Mouse (Mus musculus): ENCODE measurements around the gene Nxf1. TPM values are rescaled to one million over a fixed set of nuclear protein-coding genes. Genes with fewer than 3 reads are reported as not detected.

Nxf1 gene
- polyA plus RNA-seq, 1 experiment from 2014 or later, result 145 TPM

DNA sequence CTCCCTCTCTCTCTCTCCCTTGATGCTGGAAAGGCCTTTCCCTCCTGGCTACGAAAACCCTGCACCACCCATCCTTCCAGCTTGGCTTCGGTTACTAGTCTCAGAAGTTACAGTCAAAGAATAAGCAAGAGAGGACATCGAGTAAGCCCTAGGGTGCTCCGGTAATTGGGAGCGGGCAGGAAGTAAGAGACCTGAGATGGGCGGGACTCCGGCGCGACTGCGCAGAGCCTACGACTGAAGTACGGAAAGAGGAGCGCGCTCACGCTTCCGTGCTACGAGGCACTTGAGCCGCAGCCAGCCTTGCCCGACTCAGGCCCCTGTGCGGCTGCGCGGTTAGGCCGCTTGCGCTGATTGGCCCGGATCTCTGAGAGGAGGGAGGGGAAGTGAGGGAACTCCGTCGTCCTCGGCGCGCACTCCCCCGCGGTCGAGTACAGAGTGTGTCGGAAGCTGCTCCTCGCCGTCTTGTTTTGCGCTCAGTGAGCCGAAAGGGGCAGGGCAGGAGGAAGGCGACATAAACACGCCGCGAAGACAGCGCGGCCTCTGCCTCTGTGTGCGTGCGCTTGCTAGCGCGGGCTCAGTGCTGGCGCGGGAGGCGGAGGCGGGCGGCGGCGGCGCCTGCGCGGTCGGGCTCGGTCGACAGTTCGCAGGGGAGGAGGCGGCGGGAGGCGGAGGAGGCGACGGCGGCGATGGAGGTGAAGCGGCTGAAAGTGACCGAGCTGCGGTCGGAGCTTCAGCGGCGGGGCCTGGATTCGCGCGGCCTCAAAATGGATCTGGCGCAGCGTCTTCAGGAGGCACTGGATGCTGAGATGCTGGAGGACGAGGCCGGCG lies 62.9 kb downstream of the Nxf1 start, which contains the start of gene Hnrnpul2:
Gene Hnrnpul2 (plus strand): TSS at position 415 of the 828 bp plus-strand sequence.
- peak within 1 kb of the TSS; percentile 98 for H3K9ac ChIP-seq (ENCODE audit: low read length)
- ATAC-seq (replicated peaks; ENCODE audit: extremely low read depth, insufficient read depth, low FRiP score), result peak; percentile 94
- peaks cover 30% of the 10 kb centered on the region for H3K36me3 ChIP-seq (ENCODE audit: control insufficient read depth, insufficient read depth)
- H3K27me3 ChIP-seq (ENCODE audit: control insufficient read depth, insufficient read depth, low read length), result no peaks in the 10 kb centered on the region
- peaks cover 29% of the 10 kb centered on the region for H3K4me1 ChIP-seq (ENCODE audit: control insufficient read depth, insufficient read depth, low read length)
- under 1% methylated on average over 81 of the region's 83 CpGs for WGBS
- H3K4me3 ChIP-seq (ENCODE audit: low read length), result peak within 1 kb of the TSS; percentile 100
- H3K4me2 ChIP-seq (ENCODE audit: low read depth, low read length), result peak within 1 kb of the TSS; percentile 88
- no peaks in the 10 kb centered on the region for H3K9me3 ChIP-seq (replicated peaks; ENCODE audit: control insufficient read depth, low read length)
- H3K27ac ChIP-seq (ENCODE audit: low read length), result peak within 1 kb of the TSS; percentile 100

Small RNAs within 50 kb of the gene (microRNA-seq; reads per million reads assigned to microRNA genes)
- gene Mir6992, result not detected

Other genes with a start within 250 kb of the Nxf1 start
- 0.04 and 0.11 TPM in 2 replicates for gene Slc22a8, start 165.8 kb upstream of the Nxf1 start, polyA plus RNA-seq (2015; fragmentation: Nextera tagmentation; extraction: Ambion mirVana)
- gene Slc22a6, start 139.0 kb upstream of the Nxf1 start, polyA plus RNA-seq (2015; fragmentation: Nextera tagmentation; extraction: Ambion mirVana), result not detected in 2 replicates
- 0.09 TPM in 2 replicates for gene Chrm1, start 93.3 kb upstream of the Nxf1 start, polyA plus RNA-seq (2015; fragmentation: Nextera tagmentation; extraction: Ambion mirVana)
- 66.4 and 68.8 TPM in 2 replicates for gene Slc3a2, start 33.7 kb upstream of the Nxf1 start, polyA plus RNA-seq (2015; fragmentation: Nextera tagmentation; extraction: Ambion mirVana)
- 53.5 and 54.9 TPM in 2 replicates for gene Wdr74, start 21.2 kb upstream of the Nxf1 start, polyA plus RNA-seq (2015; fragmentation: Nextera tagmentation; extraction: Ambion mirVana)
- 0.63 and 0.74 TPM in 2 replicates for gene 1700092M07Rik, start 16.4 kb upstream of the Nxf1 start, polyA plus RNA-seq (2015; fragmentation: Nextera tagmentation; extraction: Ambion mirVana)
- 91.5 and 91.7 TPM in 2 replicates for gene Stx5a, start 15.7 kb upstream of the Nxf1 start, polyA plus RNA-seq (2015; fragmentation: Nextera tagmentation; extraction: Ambion mirVana)
- 138 and 158 TPM in 2 replicates for gene Tmem223, start 13.9 kb downstream of the Nxf1 start, polyA plus RNA-seq (2015; fragmentation: Nextera tagmentation; extraction: Ambion mirVana)
- 57.1 and 60.9 TPM in 2 replicates for gene Tmem179b, start 17.4 kb downstream of the Nxf1 start, polyA plus RNA-seq (2015; fragmentation: Nextera tagmentation; extraction: Ambion mirVana)
- 17.4 and 19.3 TPM in 2 replicates for gene Taf6l, start 29.3 kb downstream of the Nxf1 start, polyA plus RNA-seq (2015; fragmentation: Nextera tagmentation; extraction: Ambion mirVana)
- gene Polr2g, start 41.5 kb downstream of the Nxf1 start, polyA plus RNA-seq (2015; fragmentation: Nextera tagmentation; extraction: Ambion mirVana), result 126 and 128 TPM in 2 replicates
- gene Zbtb3, start 45.5 kb downstream of the Nxf1 start, polyA plus RNA-seq (2015; fragmentation: Nextera tagmentation; extraction: Ambion mirVana), result 3.5 and 4.3 TPM in 2 replicates
- gene Ttc9c, start 62.3 kb downstream of the Nxf1 start, polyA plus RNA-seq (2015; fragmentation: Nextera tagmentation; extraction: Ambion mirVana), result 35.5 and 37.7 TPM in 2 replicates
- 3.2 and 3.3 TPM in 2 replicates for gene Hnrnpul2, start 62.9 kb downstream of the Nxf1 start, polyA plus RNA-seq (2015; fragmentation: Nextera tagmentation; extraction: Ambion mirVana)
- gene AC129217.1, start 72.7 kb downstream of the Nxf1 start, polyA plus RNA-seq (2015; fragmentation: Nextera tagmentation; extraction: Ambion mirVana), result not detected in 2 replicates
- gene Bscl2, start 80.4 kb downstream of the Nxf1 start, polyA plus RNA-seq (2015; fragmentation: Nextera tagmentation; extraction: Ambion mirVana), result 43.9 and 44.3 TPM in 2 replicates
- 1.2 and 1.4 TPM in 2 replicates for gene Gng3, start 82.1 kb downstream of the Nxf1 start, polyA plus RNA-seq (2015; fragmentation: Nextera tagmentation; extraction: Ambion mirVana)
- gene Lrrn4cl, start 93.7 kb downstream of the Nxf1 start, polyA plus RNA-seq (2015; fragmentation: Nextera tagmentation; extraction: Ambion mirVana), result 1.9 and 2.8 TPM in 2 replicates
- 130 and 133 TPM in 2 replicates for gene Ubxn1, start 114.4 kb downstream of the Nxf1 start, polyA plus RNA-seq (2015; fragmentation: Nextera tagmentation; extraction: Ambion mirVana)
- 62.7 and 64.0 TPM in 2 replicates for gene Uqcc3, start 123.8 kb downstream of the Nxf1 start, polyA plus RNA-seq (2015; fragmentation: Nextera tagmentation; extraction: Ambion mirVana)
- gene Lbhd1, start 126.7 kb downstream of the Nxf1 start, polyA plus RNA-seq (2015; fragmentation: Nextera tagmentation; extraction: Ambion mirVana), result 25.2 and 42.5 TPM in 2 replicates
- gene Gm49403, start 126.9 kb downstream of the Nxf1 start, polyA plus RNA-seq (2015; fragmentation: Nextera tagmentation; extraction: Ambion mirVana), result not detected in 2 replicates
- 39.7 and 54.5 TPM in 2 replicates for gene 1810009A15Rik, start 131.8 kb downstream of the Nxf1 start, polyA plus RNA-seq (2015; fragmentation: Nextera tagmentation; extraction: Ambion mirVana)
- not detected in 2 replicates for gene Gm49416, start 131.9 kb downstream of the Nxf1 start, polyA plus RNA-seq (2015; fragmentation: Nextera tagmentation; extraction: Ambion mirVana)
- gene Ints5, start 135.9 kb downstream of the Nxf1 start, polyA plus RNA-seq (2015; fragmentation: Nextera tagmentation; extraction: Ambion mirVana), result 24.8 and 27.6 TPM in 2 replicates
- 56.7 and 62.6 TPM in 2 replicates for gene Ganab, start 141.0 kb downstream of the Nxf1 start, polyA plus RNA-seq (2015; fragmentation: Nextera tagmentation; extraction: Ambion mirVana)
- gene B3gat3, start 163.3 kb downstream of the Nxf1 start, polyA plus RNA-seq (2015; fragmentation: Nextera tagmentation; extraction: Ambion mirVana), result 32.7 and 38.0 TPM in 2 replicates
- gene Rom1, start 172.3 kb downstream of the Nxf1 start, polyA plus RNA-seq (2015; fragmentation: Nextera tagmentation; extraction: Ambion mirVana), result 2.2 and 2.4 TPM in 2 replicates
- gene Eml3, start 172.5 kb downstream of the Nxf1 start, polyA plus RNA-seq (2015; fragmentation: Nextera tagmentation; extraction: Ambion mirVana), result 16.0 and 17.2 TPM in 2 replicates
- 92.1 and 96.0 TPM in 2 replicates for gene Mta2, start 184.8 kb downstream of the Nxf1 start, polyA plus RNA-seq (2015; fragmentation: Nextera tagmentation; extraction: Ambion mirVana)
- gene Tut1, start 196.8 kb downstream of the Nxf1 start, polyA plus RNA-seq (2015; fragmentation: Nextera tagmentation; extraction: Ambion mirVana), result 17.5 and 18.4 TPM in 2 replicates
- gene Eef1g, start 210.0 kb downstream of the Nxf1 start, polyA plus RNA-seq (2015; fragmentation: Nextera tagmentation; extraction: Ambion mirVana), result 239 and 240 TPM in 2 replicates
- 28.7 and 36.5 TPM in 2 replicates for gene Ahnak, start 232.2 kb downstream of the Nxf1 start, polyA plus RNA-seq (2015; fragmentation: Nextera tagmentation; extraction: Ambion mirVana)

All from heart, embryonic 16.5 days (tissue).